Mouse (Mus musculus): ENCODE measurements around the gene Lrrc43. TPM values are rescaled to one million over a fixed set of nuclear protein-coding genes. Genes with fewer than 3 reads are reported as not detected.

Lrrc43 gene
- not detected in 2 replicates for polyA plus RNA-seq (2016; fragmentation: Nextera tagmentation; extraction: Ambion mirVana)

- H3K4me3 ChIP-seq: no peak within 1 kb of the TSS
- H3K4me2 ChIP-seq: peak within 1 kb of the TSS; percentile 50
- H3K27ac ChIP-seq: no peak within 1 kb of the TSS
- ATAC-seq: no peak
- peaks cover 39% of the 10 kb centered on the region for H3K27me3 ChIP-seq (replicated peaks)
- H3K9me3 ChIP-seq (replicated peaks): no peaks in the 10 kb centered on the region
- 11% methylated on average over 25 of the region's 25 CpGs for WGBS (ENCODE audit: insufficient replicate concordance)
- no peaks in the 10 kb centered on the region for H3K36me3 ChIP-seq
- H3K9ac ChIP-seq: no peak within 1 kb of the TSS
- H3K4me1 ChIP-seq: peaks cover 4% of the 10 kb centered on the region; the same call in 1 of the 2 replicates
Measured at GRCm38 (mm10) chr5:123489112-123489785, at the start of gene Lrrc43, which contains the start of gene Il31. Gene Lrrc43 (plus strand): TSS chr5:123489305. Gene Il31 (minus strand): TSS chr5:123489489.

DNA sequence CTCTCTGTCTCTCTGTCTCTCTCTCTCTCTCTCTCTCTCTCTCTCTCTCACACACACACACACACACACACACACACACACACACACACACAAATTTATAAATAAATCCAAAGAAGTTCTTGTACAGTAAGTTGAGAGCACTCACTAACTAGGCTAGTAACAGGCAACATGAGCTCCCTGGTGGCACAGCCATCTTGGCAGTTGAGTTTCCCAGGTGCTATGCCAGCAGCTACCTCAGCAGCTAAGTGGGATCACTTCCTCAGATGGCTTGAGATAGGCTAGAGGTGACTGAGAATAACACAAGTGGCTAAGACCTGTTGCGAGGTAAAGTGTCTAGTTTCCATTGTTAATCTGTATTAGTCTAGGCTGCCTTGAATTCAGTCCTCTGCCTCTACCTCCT lies 49.8 kb upstream of the Lrrc43 start:
- Histone ChIP-seq H3K4me2 (no peak overlapping the region), H3K9me3 (replicated peaks) (no peaks in the 10 kb centered on the region), H3K27ac (no peak overlapping the region), H3K4me3 (no peak overlapping the region), H3K4me1 (peaks cover 4% of the 10 kb centered on the region; the same call in 1 of the 2 replicates), H3K27me3 (replicated peaks) (no peaks in the 10 kb centered on the region), H3K36me3 (peaks cover 32% of the 10 kb centered on the region), H3K9ac (no peak overlapping the region)
- no peak for ATAC-seq
- WGBS (ENCODE audit: insufficient replicate concordance): 71% methylated on average over 1 of the region's 1 CpGs

- Histone ChIP-seq H3K9ac (no peak overlapping the region), H3K27ac (no peak overlapping the region), H3K27me3 (replicated peaks) (no peaks in the 10 kb centered on the region), H3K4me3 (no peak overlapping the region), H3K9me3 (replicated peaks) (no peaks in the 10 kb centered on the region), H3K4me2 (no peak overlapping the region), H3K4me1 (peaks cover 4% of the 10 kb centered on the region; the same call in 1 of the 2 replicates), H3K36me3 (peaks cover 38% of the 10 kb centered on the region)
- ATAC-seq: no peak
- 76% methylated on average over 4 of the region's 4 CpGs for WGBS (ENCODE audit: insufficient replicate concordance)
Measured at GRCm38 (mm10) chr5:123439941-123440340, 49.2 kb upstream of the Lrrc43 start.

DNA sequence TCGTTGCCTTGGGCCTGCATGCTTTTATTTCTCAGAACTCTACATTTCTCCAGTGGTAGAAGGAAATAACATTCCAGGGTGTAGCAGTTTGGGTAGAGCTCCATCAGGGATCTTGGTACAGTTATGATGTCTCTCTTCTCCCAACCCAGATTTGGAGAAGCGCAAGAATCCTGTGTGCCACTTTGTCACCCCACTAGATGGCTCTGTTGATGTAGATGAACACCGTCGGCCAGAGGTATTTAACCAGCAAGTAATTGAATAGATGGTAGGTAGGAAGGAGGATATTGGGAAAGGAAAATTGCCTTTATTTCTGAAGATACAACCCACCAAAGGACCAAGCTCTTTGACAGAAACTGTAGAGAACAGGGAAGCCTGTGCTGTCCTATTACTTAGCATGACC lies 48.4 kb upstream of the Lrrc43 start:
- no peaks in the 10 kb centered on the region for H3K9me3 ChIP-seq (replicated peaks)
- ATAC-seq: no peak
- H3K27me3 ChIP-seq (replicated peaks): no peaks in the 10 kb centered on the region
- H3K4me3 ChIP-seq: no peak overlapping the region
- peaks cover 3% of the 10 kb centered on the region; the same call in 1 of the 2 replicates for H3K4me1 ChIP-seq
- H3K36me3 ChIP-seq: peaks cover 45% of the 10 kb centered on the region
- H3K4me2 ChIP-seq: no peak overlapping the region
- no peak overlapping the region for H3K9ac ChIP-seq
- 70% methylated on average over 4 of the region's 4 CpGs for WGBS (ENCODE audit: insufficient replicate concordance)
- no peak overlapping the region for H3K27ac ChIP-seq

- Histone ChIP-seq H3K4me3 (no peak overlapping the region), H3K27ac (no peak overlapping the region), H3K4me2 (no peak overlapping the region), H3K4me1 (no peaks in the 10 kb centered on the region), H3K36me3 (peaks cover 60% of the 10 kb centered on the region), H3K9ac (no peak overlapping the region), H3K9me3 (replicated peaks) (no peaks in the 10 kb centered on the region), H3K27me3 (replicated peaks) (no peaks in the 10 kb centered on the region)
- ATAC-seq: no peak
- WGBS (ENCODE audit: insufficient replicate concordance): 85% methylated on average over 3 of the region's 3 CpGs
Measured at GRCm38 (mm10) chr5:123442283-123442682, 46.8 kb upstream of the Lrrc43 start.

DNA sequence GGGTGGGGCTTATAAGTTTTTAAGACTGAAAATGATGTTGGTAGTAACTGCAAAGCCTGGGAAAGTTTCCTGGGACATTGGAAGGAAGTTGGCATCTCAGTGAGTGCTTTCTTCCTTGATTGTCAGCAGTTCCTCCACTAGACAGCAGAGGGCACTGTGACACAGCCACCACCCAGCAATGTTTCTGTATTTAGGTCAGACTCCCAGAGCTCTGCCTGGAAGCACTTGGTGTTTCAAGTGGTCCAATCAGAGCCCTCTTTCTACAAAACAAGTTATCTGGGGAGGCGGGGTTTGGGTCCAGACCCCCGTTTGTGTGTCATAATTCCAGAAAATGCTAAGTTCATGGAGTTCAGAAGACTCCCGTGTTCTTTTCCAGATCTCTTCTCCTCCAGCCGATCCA lies 45.0 kb upstream of the Lrrc43 start:
- Histone ChIP-seq H3K4me2 (no peak overlapping the region), H3K27ac (no peak overlapping the region), H3K27me3 (replicated peaks) (no peaks in the 10 kb centered on the region), H3K9me3 (replicated peaks) (no peaks in the 10 kb centered on the region), H3K4me3 (no peak overlapping the region), H3K36me3 (peaks cover 71% of the 10 kb centered on the region), H3K9ac (no peak overlapping the region), H3K4me1 (no peaks in the 10 kb centered on the region)
- no peak for ATAC-seq
- 51% methylated on average over 4 of the region's 4 CpGs for WGBS (ENCODE audit: insufficient replicate concordance)

DNA sequence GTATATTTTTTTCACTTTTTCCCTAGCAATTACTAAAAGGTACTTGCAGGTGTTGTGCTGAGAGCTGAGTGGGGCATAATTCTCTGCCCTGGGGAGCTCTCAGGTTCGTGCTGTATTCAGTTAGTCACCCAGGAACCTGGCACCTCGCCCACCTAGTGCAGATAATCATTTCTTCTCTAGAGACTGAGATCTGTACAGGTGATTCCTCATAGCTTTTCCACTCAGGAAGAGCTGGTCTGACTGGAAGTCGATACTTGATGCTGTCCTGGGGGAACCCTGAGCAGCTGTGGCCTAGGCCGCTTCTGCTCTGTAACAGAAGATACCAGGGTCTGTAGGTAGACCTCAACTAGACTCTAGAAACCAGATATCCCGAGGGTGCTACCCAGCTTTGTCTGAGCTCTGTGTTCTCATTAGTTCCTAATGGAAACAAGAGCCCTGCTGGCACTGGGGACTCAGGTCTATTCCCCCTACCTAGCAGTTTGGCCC lies 44.2 kb upstream of the Lrrc43 start:
- H3K36me3 ChIP-seq: peaks cover 79% of the 10 kb centered on the region
- WGBS (ENCODE audit: insufficient replicate concordance): 79% methylated on average over 5 of the region's 5 CpGs
- no peaks in the 10 kb centered on the region for H3K9me3 ChIP-seq (replicated peaks)
- no peak overlapping the region for H3K4me2 ChIP-seq
- no peak overlapping the region for H3K4me3 ChIP-seq
- H3K27me3 ChIP-seq (replicated peaks): no peaks in the 10 kb centered on the region
- no peaks in the 10 kb centered on the region for H3K4me1 ChIP-seq
- no peak overlapping the region for H3K27ac ChIP-seq
- H3K9ac ChIP-seq: no peak overlapping the region
- ATAC-seq: no peak

- Histone ChIP-seq H3K27ac (no peak overlapping the region), H3K9me3 (replicated peaks) (no peaks in the 10 kb centered on the region), H3K4me1 (no peaks in the 10 kb centered on the region), H3K27me3 (replicated peaks) (no peaks in the 10 kb centered on the region), H3K4me3 (no peak overlapping the region), H3K4me2 (no peak overlapping the region), H3K9ac (no peak overlapping the region), H3K36me3 (peaks cover 80% of the 10 kb centered on the region)
- 74% methylated on average over 7 of the region's 7 CpGs for WGBS (ENCODE audit: insufficient replicate concordance)
- ATAC-seq: no peak
Measured at GRCm38 (mm10) chr5:123451886-123452285, 37.2 kb upstream of the Lrrc43 start.

GRCm38 (mm10) chr5:123461420-123461819 lies 27.7 kb upstream of the Lrrc43 start:
- WGBS (ENCODE audit: insufficient replicate concordance): 32% methylated on average over 5 of the region's 5 CpGs
- H3K4me1 ChIP-seq: peaks cover 7% of the 10 kb centered on the region
- no peak overlapping the region for H3K27ac ChIP-seq
- H3K4me3 ChIP-seq: no peak overlapping the region
- H3K9me3 ChIP-seq (replicated peaks): no peaks in the 10 kb centered on the region
- ATAC-seq: no peak
- no peak overlapping the region for H3K9ac ChIP-seq
- H3K27me3 ChIP-seq (replicated peaks): no peaks in the 10 kb centered on the region
- H3K4me2 ChIP-seq: no peak overlapping the region
- no peaks in the 10 kb centered on the region for H3K36me3 ChIP-seq

DNA sequence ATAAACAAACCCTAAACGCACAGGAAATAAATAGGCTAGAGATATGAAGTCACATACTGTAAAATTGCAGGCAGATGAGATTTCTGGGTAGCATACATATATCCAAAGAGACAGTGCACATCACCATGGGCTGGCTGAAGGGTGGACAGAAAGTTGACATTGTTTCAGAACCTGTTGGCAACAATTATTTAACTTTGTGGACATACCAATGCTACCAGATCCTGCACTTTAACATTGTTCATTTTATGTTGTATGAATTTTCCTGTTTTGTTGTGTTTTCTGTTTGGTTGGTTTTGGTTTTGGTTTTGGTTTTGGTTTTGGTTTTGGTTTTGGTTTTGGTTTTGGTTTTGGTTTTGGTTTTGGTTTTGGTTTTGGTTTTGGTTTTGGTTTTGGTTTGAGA lies 24.5 kb upstream of the Lrrc43 start:
- WGBS (ENCODE audit: insufficient replicate concordance): 67% methylated on average over 1 of the region's 1 CpGs
- Histone ChIP-seq H3K4me3 (no peak overlapping the region), H3K4me2 (no peak overlapping the region), H3K9ac (no peak overlapping the region), H3K27ac (no peak overlapping the region), H3K36me3 (no peaks in the 10 kb centered on the region), H3K4me1 (peaks cover 7% of the 10 kb centered on the region), H3K27me3 (replicated peaks) (peaks cover 4% of the 10 kb centered on the region; the same call in 1 of the 2 replicates), H3K9me3 (replicated peaks) (no peaks in the 10 kb centered on the region)
- no peak for ATAC-seq

GRCm38 (mm10) chr5:123470784-123471400 lies 18.2 kb upstream of the Lrrc43 start:
- H3K4me2 ChIP-seq: peak overlapping the region; percentile 45
- no peak for ATAC-seq
- no peak overlapping the region for H3K27ac ChIP-seq
- H3K4me3 ChIP-seq: no peak overlapping the region; the same call in 1 of the 2 replicates
- 4% methylated on average over 10 of the region's 10 CpGs for WGBS (ENCODE audit: insufficient replicate concordance)
- no peaks in the 10 kb centered on the region for H3K9me3 ChIP-seq (replicated peaks)
- H3K9ac ChIP-seq: no peak overlapping the region
- H3K27me3 ChIP-seq (replicated peaks): peaks cover 22% of the 10 kb centered on the region
- H3K36me3 ChIP-seq: no peaks in the 10 kb centered on the region
- H3K4me1 ChIP-seq: peaks cover 5% of the 10 kb centered on the region; the same call in 1 of the 2 replicates

DNA sequence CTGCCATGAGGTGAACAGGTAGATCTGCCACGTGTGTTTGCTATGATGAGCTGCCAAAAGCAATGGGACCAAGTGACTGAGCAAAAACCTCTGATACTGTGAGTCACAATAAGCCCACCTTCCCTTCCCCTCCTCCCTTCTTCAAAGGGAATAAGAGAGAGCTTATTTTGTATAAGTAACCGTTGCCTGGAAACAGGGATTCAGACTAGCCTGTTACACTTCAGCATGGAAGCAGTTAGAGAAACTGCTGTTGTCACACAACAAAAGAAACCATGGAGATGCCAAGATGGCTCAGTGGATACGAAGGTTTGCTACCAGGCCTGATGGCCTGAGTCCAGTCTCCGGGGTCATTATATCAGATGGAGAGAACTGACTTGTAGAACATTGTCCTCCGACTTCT lies 15.3 kb upstream of the Lrrc43 start:
- WGBS (ENCODE audit: insufficient replicate concordance): 70% methylated on average over 5 of the region's 5 CpGs
- Histone ChIP-seq H3K4me1 (peaks cover 5% of the 10 kb centered on the region; the same call in 1 of the 2 replicates), H3K9ac (no peak overlapping the region), H3K9me3 (replicated peaks) (no peaks in the 10 kb centered on the region), H3K4me2 (no peak overlapping the region), H3K27me3 (replicated peaks) (peaks cover 22% of the 10 kb centered on the region), H3K36me3 (no peaks in the 10 kb centered on the region), H3K27ac (no peak overlapping the region), H3K4me3 (no peak overlapping the region)
- no peak for ATAC-seq
